Mouse (Mus musculus) ES-Bruce4 (cell line): Measurements from ENCODE around the gene Ankrd13d. TPM values are rescaled to one million over a fixed set of nuclear protein-coding genes. Genes with fewer than 3 reads are reported as not detected.
A peak's percentile ranks its signal among the peaks of the same experiment; 100 is the strongest.

ENCODE experiments used
- H3K27ac ChIP-seq: 2 replicates; pipeline ENCODE4 v1.5.1; 2012; ENCODE audit warnings: low read length, inconsistent platforms; ENCODE audit not compliant: insufficient read depth
- H3K27me3 ChIP-seq: 2 replicates; pipeline ENCODE4 v1.6.1; 2012; ENCODE audit warnings: mild to moderate bottlenecking, low read length, inconsistent platforms; ENCODE audit not compliant: control insufficient read depth, poor library complexity, insufficient read depth, severe bottlenecking
- H3K36me3 ChIP-seq: 2 replicates; pipeline ENCODE4 v1.6.1; 2012; ENCODE audit warnings: inconsistent platforms, mild to moderate bottlenecking, low read length, moderate library complexity; ENCODE audit not compliant: control insufficient read depth, poor library complexity, insufficient read depth, severe bottlenecking
- H3K4me1 ChIP-seq: one replicate; pipeline ENCODE4 v1.8.1; 2011; ENCODE audit warnings: low read length; ENCODE audit not compliant: control insufficient read depth, insufficient read depth
- H3K4me3 ChIP-seq: 2 replicates; pipeline ENCODE4 v1.5.1; 2011; ENCODE audit warnings: low read depth, mild to moderate bottlenecking, low read length
- H3K9ac ChIP-seq: 2 replicates; pipeline ENCODE4 v1.6.1; 2012; ENCODE audit warnings: low read depth, mild to moderate bottlenecking, inconsistent platforms; ENCODE audit not compliant: poor library complexity, severe bottlenecking
- H3K9me3 ChIP-seq: replicated peaks from 2 replicates; pipeline ENCODE4 v1.6.1; 2012; ENCODE audit warnings: mild to moderate bottlenecking, low read length, inconsistent platforms; ENCODE audit not compliant: control insufficient read depth, poor library complexity, insufficient read depth, severe bottlenecking
- CTCF ChIP-seq: IDR thresholded peaks from one replicate; pipeline ENCODE4 v1.8.1; 2011; ENCODE audit warnings: low read depth, low read length
- EP300 ChIP-seq: IDR thresholded peaks from 2 replicates; pipeline ENCODE4 v1.6.1; 2011; ENCODE audit warnings: low read depth, low read length; ENCODE audit not compliant: insufficient read depth
- POLR2A ChIP-seq: IDR thresholded peaks from one replicate; pipeline ENCODE4 v1.8.1; 2011; ENCODE audit warnings: low read length; ENCODE audit not compliant: insufficient read depth
- polyA plus RNA-seq: library from polyadenylated mRNA; stranded (reverse); fragments of >200 nt; gene quantifications from 2 replicates; pipeline ENCODE4 v1.2.4, GENCODE M21; 2011; ENCODE audit warnings: low read depth; ENCODE audit not compliant: missing spikeins, insufficient read depth, insufficient read length

Gene Ankrd13d
- polyA plus RNA-seq, 1 experiment: 4.9 TPM

GRCm38 (mm10) chr19:4232186-4232572, 50.8 kb downstream of the Ankrd13d start:
- no peaks in the 10 kb centered on the region for H3K4me1 ChIP-seq
- no peaks in the 10 kb centered on the region for H3K36me3 ChIP-seq
- peak overlapping the region; percentile 96 for H3K4me3 ChIP-seq
- no peaks in the 10 kb centered on the region for H3K27me3 ChIP-seq
- no peaks in the 10 kb centered on the region for H3K9me3 ChIP-seq
- 0 out of 2 replicates have a peak overlapping the region, but pooled peaks have one; percentile 41 for H3K9ac ChIP-seq
- no peak overlapping the region for H3K27ac ChIP-seq
- no peak for TF ChIP-seq POLR2A
- TF ChIP-seq CTCF: no peak

GRCm38 (mm10) chr19:4231253-4232185, 51.4 kb downstream of the Ankrd13d start, which contains the start of gene Pold4:
Pold4 (plus strand) TSS chr19:4231899.
- H3K9ac ChIP-seq: peak within 1 kb of the TSS; percentile 41; the same call in 1 of the 2 replicates
- no peaks in the 10 kb centered on the region for H3K9me3 ChIP-seq
- no peak for TF ChIP-seq CTCF
- no peak for TF ChIP-seq EP300
- TF ChIP-seq POLR2A: no peak
- H3K36me3 ChIP-seq: no peaks in the 10 kb centered on the region
- no peak within 1 kb of the TSS for H3K27ac ChIP-seq
- H3K4me1 ChIP-seq: no peaks in the 10 kb centered on the region
- no peaks in the 10 kb centered on the region for H3K27me3 ChIP-seq
- H3K4me3 ChIP-seq: peak within 1 kb of the TSS; percentile 96

- Histone ChIP-seq H3K27ac (no peak overlapping the region), H3K36me3 (no peaks in the 10 kb centered on the region), H3K9me3 (no peaks in the 10 kb centered on the region), H3K27me3 (no peaks in the 10 kb centered on the region), H3K4me1 (no peaks in the 10 kb centered on the region), H3K4me3 (no peak overlapping the region), H3K9ac (no peak overlapping the region)
- TF ChIP-seq POLR2A (no peak), CTCF (no peak), EP300 (no peak)
Measured at GRCm38 (mm10) chr19:4230415-4230814, 52.5 kb downstream of the Ankrd13d start.

GRCm38 (mm10) chr19:4229451-4230076, 53.4 kb downstream of the Ankrd13d start:
- H3K4me1 ChIP-seq: no peaks in the 10 kb centered on the region
- H3K4me3 ChIP-seq: no peak overlapping the region
- no peak overlapping the region for H3K9ac ChIP-seq
- no peaks in the 10 kb centered on the region for H3K9me3 ChIP-seq
- no peak overlapping the region for H3K27ac ChIP-seq
- TF ChIP-seq EP300 (0 out of 2 replicates have a peak, but pooled peaks have one; percentile 12), CTCF (no peak), POLR2A (no peak)
- no peaks in the 10 kb centered on the region for H3K36me3 ChIP-seq
- no peaks in the 10 kb centered on the region for H3K27me3 ChIP-seq

- Histone ChIP-seq H3K4me1 (no peaks in the 10 kb centered on the region), H3K9ac (no peak overlapping the region), H3K27me3 (no peaks in the 10 kb centered on the region), H3K36me3 (no peaks in the 10 kb centered on the region), H3K9me3 (no peaks in the 10 kb centered on the region), H3K27ac (no peak overlapping the region), H3K4me3 (no peak overlapping the region)
- TF ChIP-seq POLR2A: no peak
- TF ChIP-seq EP300: no peak
- TF ChIP-seq CTCF: no peak
Measured at GRCm38 (mm10) chr19:4228891-4229290, 54.0 kb downstream of the Ankrd13d start.
